Mouse (Mus musculus) subcutaneous adipose tissue, adult 2 months (tissue): Measurements from ENCODE around the gene Plcb1. TPM values are rescaled to one million over a fixed set of nuclear protein-coding genes. Genes with fewer than 3 reads are reported as not detected.

ENCODE experiments used
- polyA plus RNA-seq: library from polyadenylated mRNA; depleted of rRNA; stranded (reverse); fragments of >200 nt; gene quantifications from 2 replicates; pipeline ENCODE4 v1.2.3, GENCODE M21; 2012; ENCODE audit warnings: low replicate concordance; rRNA removed

The Plcb1 gene
- polyA plus RNA-seq: 4.5 and 5.2 TPM in 2 replicates

DNA sequence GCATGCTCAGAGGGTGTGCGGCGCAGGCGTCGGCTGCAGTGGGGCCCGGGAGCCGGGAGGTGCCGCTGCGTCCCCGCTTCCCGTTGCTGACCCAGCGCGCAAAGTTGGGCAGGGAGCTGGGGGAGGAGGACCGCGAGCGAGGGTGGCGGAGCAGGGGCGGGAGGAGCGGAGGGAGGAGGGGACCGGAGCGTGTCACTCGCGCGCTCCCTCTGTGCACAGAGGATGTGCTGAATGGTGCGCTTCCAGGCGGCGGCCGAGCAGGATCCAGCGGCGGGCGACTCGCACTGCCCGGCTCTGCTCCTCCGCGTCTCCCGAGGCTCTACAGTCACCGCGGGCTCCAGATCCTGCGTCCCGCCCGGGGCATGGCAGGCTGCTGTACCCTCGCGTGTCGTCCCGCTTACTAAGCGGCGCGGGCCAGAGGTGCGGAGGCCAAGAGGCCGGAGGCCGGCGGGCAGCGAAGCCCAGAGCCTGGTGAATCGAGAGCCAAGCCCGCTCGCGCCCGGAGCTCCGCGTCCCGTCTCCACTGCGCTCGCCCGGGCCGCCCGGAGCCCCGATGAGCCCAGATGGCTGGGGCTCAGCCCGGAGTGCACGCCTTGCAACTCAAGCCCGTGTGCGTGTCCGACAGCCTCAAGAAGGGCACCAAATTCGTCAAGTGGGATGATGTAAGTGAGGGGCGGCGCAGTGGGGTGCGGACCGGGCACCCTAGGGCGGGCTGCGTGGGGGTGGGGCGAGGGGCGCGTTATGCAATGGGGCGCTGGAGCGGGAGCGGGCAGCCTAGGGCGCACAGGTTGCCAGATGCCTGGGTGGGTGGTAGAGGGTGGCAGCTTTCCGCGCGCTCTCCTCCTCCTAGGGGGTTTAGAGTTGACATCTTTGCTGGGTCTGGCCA is at the start of gene Plcb1:
TSS of gene Plcb1 (plus strand) at position 98 of the 886 bp plus-strand sequence.

Other genes with a start within 250 kb of the Plcb1 start
- not detected in 2 replicates for gene Hao1, start 231.7 kb upstream of the Plcb1 start, polyA plus RNA-seq
- gene Tmx4, start 141.9 kb upstream of the Plcb1 start, polyA plus RNA-seq: 4.2 and 5.9 TPM in 2 replicates